Mouse (Mus musculus) CH12.LX (cell line): ENCODE results near the gene S100a13. TPM values are rescaled to one million over a fixed set of nuclear protein-coding genes. Genes with fewer than 3 reads are reported as not detected.

ENCODE experiments used
- DNase-seq: peaks from one replicate; pipeline ENCODE4 v3.0.0-alpha.2; 2013; ENCODE audit errors: extremely low read depth
- H3K27ac ChIP-seq: 2 replicates; pipeline ENCODE4 v1.5.1; 2012; ENCODE audit warnings: low read depth, mild to moderate bottlenecking, control low read depth, moderate library complexity; ENCODE audit not compliant: insufficient read depth
- H3K27me3 ChIP-seq: replicated peaks from 2 replicates; pipeline ENCODE3; 2012; ENCODE audit warnings: inconsistent platforms
- H3K36me3 ChIP-seq, 2 experiments: replicated peaks in 1 of 2; 2 replicates each; pipeline versions ENCODE3 to v1.6.1; 2012; ENCODE audit warnings: inconsistent platforms in 1 of 2, low read length in 1 of 2, mild to moderate bottlenecking in 1 of 2, mixed read lengths in 1 of 2, moderate library complexity in 1 of 2; ENCODE audit not compliant: control insufficient read depth in 1 of 2, insufficient read depth in 1 of 2
- H3K4me1 ChIP-seq, 2 experiments: 2 replicates each; pipeline ENCODE4 v1.6.1; 2012; ENCODE audit warnings: inconsistent platforms in 1 of 2, moderate library complexity in 1 of 2; ENCODE audit not compliant: insufficient read depth in 2 of 2, control insufficient read depth in 1 of 2
- H3K4me2 ChIP-seq: 2 replicates; pipeline ENCODE4 v1.6.1; 2012; ENCODE audit warnings: low read depth, mild to moderate bottlenecking, control low read depth; ENCODE audit not compliant: poor library complexity, insufficient read depth, severe bottlenecking
- H3K4me3 ChIP-seq, 3 experiments: fragments of 150-350 bp in 1 of 3; sonication (generic) in 1 of 3; replicated peaks in 1 of 3; 2 replicates each; pipeline versions ENCODE3 to v1.5.1; 2011 to 2012; ENCODE audit warnings: low read depth in 2 of 3, low read length in 2 of 3, mild to moderate bottlenecking in 2 of 3, moderate library complexity in 2 of 3, control low read depth in 1 of 3, improper control_type of control experiment in 1 of 3, inconsistent platforms in 1 of 3, mixed read lengths in 1 of 3; ENCODE audit not compliant: poor library complexity in 1 of 3
- H3K79me2 ChIP-seq: replicated peaks from 2 replicates; pipeline ENCODE4 v1.6.1; 2012; ENCODE audit warnings: mild to moderate bottlenecking, moderate library complexity; ENCODE audit not compliant: control insufficient read depth, poor library complexity, insufficient read depth, severe bottlenecking; ENCODE audit errors: extremely low read depth
- H3K9ac ChIP-seq: 2 replicates; pipeline ENCODE4 v1.6.1; 2012; ENCODE audit warnings: low read depth, mild to moderate bottlenecking, control low read depth, moderate library complexity; ENCODE audit not compliant: insufficient read depth
- H3K9me3 ChIP-seq: replicated peaks from 2 replicates; pipeline ENCODE3; 2012; ENCODE audit warnings: low read length, inconsistent platforms, mixed read lengths
- BHLHE40 ChIP-seq: IDR thresholded peaks from 2 replicates; pipeline ENCODE4 v1.6.1; 2011; ENCODE audit warnings: mild to moderate bottlenecking, low read depth, low read length, improper control_type of control experiment
- CHD1 ChIP-seq: IDR thresholded peaks from 2 replicates; pipeline ENCODE4 v1.6.1; 2012; ENCODE audit warnings: low read depth, low read length, improper control_type of control experiment, inconsistent platforms
- CHD2 ChIP-seq: IDR thresholded peaks from 2 replicates; pipeline ENCODE4 v1.6.1; 2011; ENCODE audit warnings: low read length, improper control_type of control experiment
- CTCF ChIP-seq, 2 experiments: IDR thresholded peaks in 1 of 2; conservative IDR thresholded peaks in 1 of 2; 2 replicates each; pipeline ENCODE4 v1.5.1; 2011 to 2012; ENCODE audit warnings: low read depth in 2 of 2, low read length in 2 of 2, improper control_type of control experiment in 1 of 2, inconsistent platforms in 1 of 2, mild to moderate bottlenecking in 1 of 2, moderate library complexity in 1 of 2
- E2F4 ChIP-seq: IDR thresholded peaks from 2 replicates; pipeline ENCODE4 v1.6.1; 2011; ENCODE audit warnings: low read depth, low read length, improper control_type of control experiment; ENCODE audit not compliant: insufficient replicate concordance
- ELF1 ChIP-seq: IDR thresholded peaks from 2 replicates; pipeline ENCODE4 v1.6.1; 2014; ENCODE audit warnings: low read depth, mild to moderate bottlenecking, inconsistent platforms, low read length, improper control_type of control experiment
- EP300 ChIP-seq: IDR thresholded peaks from 2 replicates; pipeline ENCODE4 v1.6.1; 2011; ENCODE audit warnings: low read length, improper control_type of control experiment
- ETS1 ChIP-seq: conservative IDR thresholded peaks from 2 replicates; pipeline ENCODE4 v1.6.1; 2012; ENCODE audit warnings: low read depth, mild to moderate bottlenecking, inconsistent platforms, low read length, improper control_type of control experiment, moderate library complexity
- GABPA ChIP-seq: IDR thresholded peaks from 2 replicates; pipeline ENCODE4 v1.6.1; 2012; ENCODE audit warnings: low read depth, low read length, improper control_type of control experiment, inconsistent platforms; ENCODE audit not compliant: insufficient replicate concordance
- HCFC1 ChIP-seq: IDR thresholded peaks from 2 replicates; pipeline ENCODE4 v1.6.1; 2012; ENCODE audit warnings: low read depth, mild to moderate bottlenecking, inconsistent platforms, low read length, improper control_type of control experiment
- IRF4 ChIP-seq: IDR thresholded peaks from 2 replicates; pipeline ENCODE4 v1.6.1; 2014; ENCODE audit warnings: low read depth, mild to moderate bottlenecking, inconsistent platforms, low read length, improper control_type of control experiment
- JUN ChIP-seq: IDR thresholded peaks from 2 replicates; pipeline ENCODE4 v1.6.1; 2011; ENCODE audit warnings: low read depth, mild to moderate bottlenecking, low read length, improper control_type of control experiment, moderate library complexity; ENCODE audit not compliant: insufficient read depth
- JUND ChIP-seq: conservative IDR thresholded peaks from 2 replicates; pipeline ENCODE4 v1.6.1; 2011; ENCODE audit warnings: low read depth, low read length, improper control_type of control experiment
- KAT2A ChIP-seq: IDR thresholded peaks from 2 replicates; pipeline ENCODE4 v1.6.1; 2012; ENCODE audit warnings: low read length, improper control_type of control experiment, inconsistent platforms; ENCODE audit not compliant: insufficient replicate concordance
- MAFK ChIP-seq: IDR thresholded peaks from 2 replicates; pipeline ENCODE4 v1.6.1; 2011; ENCODE audit warnings: low read length, improper control_type of control experiment; ENCODE audit not compliant: insufficient replicate concordance
- MAX ChIP-seq: IDR thresholded peaks from 2 replicates; pipeline ENCODE4 v1.6.1; 2011; ENCODE audit warnings: low read length, improper control_type of control experiment
- MAZ ChIP-seq: IDR thresholded peaks from 2 replicates; pipeline ENCODE4 v1.6.1; 2012; ENCODE audit warnings: low read depth, mild to moderate bottlenecking, inconsistent platforms, low read length, improper control_type of control experiment, moderate library complexity
- MEF2A ChIP-seq: IDR thresholded peaks from 2 replicates; pipeline ENCODE4 v1.6.1; 2014; ENCODE audit warnings: low read depth, mild to moderate bottlenecking, inconsistent platforms, low read length, improper control_type of control experiment, borderline replicate concordance
- MXI1 ChIP-seq: IDR thresholded peaks from 2 replicates; pipeline ENCODE4 v1.6.1; 2011; ENCODE audit warnings: mild to moderate bottlenecking, low read depth, low read length, improper control_type of control experiment
- MYC ChIP-seq: IDR thresholded peaks from 2 replicates; pipeline ENCODE4 v1.6.1; 2011; ENCODE audit warnings: low read depth, mild to moderate bottlenecking, improper control_type of control experiment, low read length
- NELFE ChIP-seq: IDR thresholded peaks from 2 replicates; pipeline ENCODE4 v1.6.1; 2011; ENCODE audit warnings: low read depth, low read length, improper control_type of control experiment
- NRF1 ChIP-seq: IDR thresholded peaks from 2 replicates; pipeline ENCODE4 v1.6.1; 2014; ENCODE audit warnings: low read depth, mild to moderate bottlenecking, inconsistent platforms, low read length, improper control_type of control experiment, moderate library complexity
- PAX5 ChIP-seq: IDR thresholded peaks from 2 replicates; pipeline ENCODE4 v1.6.1; 2012; ENCODE audit warnings: low read length, inconsistent platforms, mixed read lengths
- POLR2A ChIP-seq: IDR thresholded peaks from 2 replicates; pipeline ENCODE4 v1.6.1; 2011; ENCODE audit warnings: low read depth, mild to moderate bottlenecking, improper control_type of control experiment, low read length
- POLR2AphosphoS2 ChIP-seq: IDR thresholded peaks from 2 replicates; pipeline ENCODE4 v1.6.1; 2011; ENCODE audit warnings: low read depth, low read length, improper control_type of control experiment
- RAD21 ChIP-seq: IDR thresholded peaks from 2 replicates; pipeline ENCODE4 v1.6.1; 2011; ENCODE audit warnings: low read depth, mild to moderate bottlenecking, low read length, improper control_type of control experiment, moderate library complexity
- RCOR1 ChIP-seq: conservative IDR thresholded peaks from 2 replicates; pipeline ENCODE4 v1.6.1; 2012; ENCODE audit warnings: low read depth, mild to moderate bottlenecking, inconsistent platforms, low read length, improper control_type of control experiment
- SIN3A ChIP-seq: IDR thresholded peaks from 2 replicates; pipeline ENCODE4 v1.6.1; 2012; ENCODE audit warnings: low read length, improper control_type of control experiment, inconsistent platforms
- SMC3 ChIP-seq: IDR thresholded peaks from 2 replicates; pipeline ENCODE4 v1.6.1; 2011; ENCODE audit warnings: low read depth, low read length, improper control_type of control experiment
- TBP ChIP-seq: conservative IDR thresholded peaks from 2 replicates; pipeline ENCODE4 v1.6.1; 2011; ENCODE audit warnings: low read depth, low read length, improper control_type of control experiment
- TCF12 ChIP-seq: IDR thresholded peaks from 2 replicates; pipeline ENCODE4 v1.6.1; 2014; ENCODE audit warnings: low read depth, mild to moderate bottlenecking, inconsistent platforms, low read length, improper control_type of control experiment
- UBTF ChIP-seq: IDR thresholded peaks from 2 replicates; pipeline ENCODE4 v1.6.1; 2012; ENCODE audit warnings: low read depth, mild to moderate bottlenecking, inconsistent platforms, low read length, improper control_type of control experiment, moderate library complexity
- USF1 ChIP-seq: IDR thresholded peaks from 2 replicates; pipeline ENCODE4 v1.6.1; 2014; ENCODE audit warnings: low read depth, mild to moderate bottlenecking, inconsistent platforms, low read length, improper control_type of control experiment
- USF2 ChIP-seq: conservative IDR thresholded peaks from 2 replicates; pipeline ENCODE4 v1.6.1; 2011; ENCODE audit warnings: low read depth, low read length, improper control_type of control experiment
- ZC3H11A ChIP-seq: IDR thresholded peaks from 2 replicates; pipeline ENCODE4 v1.6.1; 2012; ENCODE audit warnings: low read depth, mild to moderate bottlenecking, inconsistent platforms, low read length, improper control_type of control experiment
- ZKSCAN1 ChIP-seq: IDR thresholded peaks from 2 replicates; pipeline ENCODE4 v1.6.1; 2012; ENCODE audit warnings: low read depth, inconsistent platforms, low read length, improper control_type of control experiment, borderline replicate concordance
- ZMIZ1 ChIP-seq: IDR thresholded peaks from 2 replicates; pipeline ENCODE4 v1.6.1; 2012; ENCODE audit warnings: low read depth, mild to moderate bottlenecking, inconsistent platforms, low read length, improper control_type of control experiment
- ZNF384 ChIP-seq: IDR thresholded peaks from 2 replicates; pipeline ENCODE4 v1.6.1; 2012; ENCODE audit warnings: low read depth, low read length, improper control_type of control experiment, inconsistent platforms
- dilution Hi-C: fragments of 300-500 bp; cut with MboI; formaldehyde crosslinking; loops from 2 replicates; pipeline ENCODE4 v1.14.3; 2020; ENCODE audit warnings: low sequenced_read_pairs; ENCODE audit not compliant: extremely low pct_unique_long_range_greater_than_20kb, extremely low pct_ligation_motif_present
- in situ Hi-C: fragments of 300-500 bp; cut with MboI; formaldehyde crosslinking; loops from 3 replicates; pipeline ENCODE4 v1.14.3; 2019; ENCODE audit warnings: low sequenced_read_pairs, low pct_ligation_motif_present, low pct_unique_long_range_greater_than_20kb, mixed read lengths
- polyA plus RNA-seq: library from polyadenylated mRNA; unstranded; fragments of >175 nt; gene quantifications from 2 replicates; pipeline ENCODE4 v1.2.1, GENCODE M21; 2012; ENCODE audit warnings: low read depth; ENCODE audit not compliant: insufficient read length
- total RNA-seq, 2 experiments: library from RNA; depleted of rRNA; stranded (reverse); fragments of 300-350 nt in 1 of 2; fragments of >200 nt in 1 of 2; gene quantifications; 2 replicates each; pipeline ENCODE4 v1.2.3; 2012 to 2014

Gene S100a13
- total and polyA plus RNA-seq, 3 experiments = 19.3 to 41.6 (median 35.5) TPM

DNA sequence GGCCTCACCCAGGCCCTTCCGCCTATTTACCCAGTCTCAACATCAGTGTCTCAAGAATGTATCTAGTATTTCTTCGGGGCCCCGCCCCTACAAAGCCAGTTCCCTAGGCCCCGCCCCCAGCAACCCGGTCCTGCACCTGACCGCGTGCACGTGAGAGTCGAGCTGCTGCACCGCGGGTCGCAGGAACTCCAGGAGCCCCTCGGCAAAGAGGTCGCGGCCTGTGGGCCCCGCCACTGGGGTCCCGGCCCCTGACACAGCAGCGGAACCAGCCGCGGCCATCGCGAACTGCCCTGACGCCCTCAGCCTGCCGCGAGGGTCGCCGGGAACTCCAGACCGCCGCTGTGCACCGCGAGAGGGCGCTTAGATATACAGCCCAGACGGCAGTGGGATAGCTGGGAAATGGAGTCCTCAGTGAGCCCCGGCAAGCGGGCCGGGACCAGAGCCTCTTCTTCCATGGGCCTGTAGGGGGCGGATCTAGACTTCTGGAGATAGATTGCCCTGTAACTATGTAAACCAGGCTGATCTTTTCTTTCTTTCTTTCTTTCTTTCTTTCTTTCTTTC, 23.5 kb upstream of the S100a13 start, which contains the start of gene Snapin:
Snapin (minus strand) TSS at position 338 of the 561 bp plus-strand sequence.
- H3K4me2 ChIP-seq = peak within 1 kb of the TSS; percentile 87
- dilution Hi-C loops = no loop called here
- peaks cover 34 to 59% of the 10 kb centered on the region in 2 experiments for H3K36me3 ChIP-seq

DNA sequence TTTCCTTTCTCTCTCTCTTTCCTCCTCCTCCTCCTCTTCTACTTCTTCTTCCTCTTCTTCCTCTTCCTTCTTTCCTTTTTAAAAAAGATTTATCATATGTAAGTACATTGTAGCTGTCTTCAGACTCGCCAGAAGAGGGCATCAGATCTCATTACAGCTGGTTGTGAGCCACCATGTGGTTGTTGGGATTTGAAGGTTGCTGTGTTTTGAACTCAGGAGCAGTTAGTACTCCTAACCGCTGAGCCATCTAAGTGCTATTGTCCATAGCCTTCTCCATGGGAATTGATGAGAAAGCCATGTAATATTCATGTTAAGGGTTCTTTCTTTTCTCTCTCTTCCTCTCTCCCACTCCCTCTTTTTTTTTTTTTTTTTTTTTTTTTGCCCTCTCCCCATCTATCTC, 22.9 kb upstream of the S100a13 start:
- in situ Hi-C loops = no loop called here
- Histone ChIP-seq H3K4me1 (peaks cover 0 to 11% of the 10 kb centered on the region in 2 experiments; a peak in 2 of 4 replicates), H3K9ac (0 out of 2 replicates have a peak overlapping the region, but pooled peaks have one; percentile 6)
- DNase-seq = peak; percentile 61
- TF ChIP-seq ZNF384 = peak; percentile 70
- TF ChIP-seq MXI1 = no peak
- TF ChIP-seq PAX5 = no peak
- TF ChIP-seq MYC = peak; percentile 64; the same call in 1 of the 2 replicates
- peak; percentile 11 to 75; a peak in 2 of 4 replicates for TF ChIP-seq CTCF (conservative IDR thresholded peaks at IDR 0.05 in 1 of 2, IDR thresholded peaks at IDR 0.05 in 1 of 2; ENCODE audit: low read depth in 2 of 2, low read length in 2 of 2)
- TF ChIP-seq MAX = peak; percentile 55; the same call in 1 of the 2 replicates
- TF ChIP-seq SMC3 = peak; percentile 34; the same call in 1 of the 2 replicates
- TF ChIP-seq, all 38 proteins: peak for 5
- dilution Hi-C loops = no loop called here
- H3K27me3 ChIP-seq = no peaks in the 10 kb centered on the region
- peaks cover 36 to 59% of the 10 kb centered on the region in 2 experiments for H3K36me3 ChIP-seq
- peaks cover 7% of the 10 kb centered on the region; the same call in 1 of the 2 replicates for H3K79me2 ChIP-seq
- H3K4me3 ChIP-seq = no peak overlapping the region
- no peak overlapping the region for H3K27ac ChIP-seq
- no peaks in the 10 kb centered on the region for H3K9me3 ChIP-seq
- no peak overlapping the region; the same call in 1 of the 2 replicates for H3K4me2 ChIP-seq

More for the DNA sequence above, 23.5 kb upstream of the S100a13 start, which contains the start of gene Snapin:
- H3K4me3 ChIP-seq = peak within 1 kb of the TSS; percentile 67 to 79 (median 71)
- no peaks in the 10 kb centered on the region for H3K27me3 ChIP-seq
- H3K9me3 ChIP-seq = no peaks in the 10 kb centered on the region
- peak within 1 kb of the TSS; percentile 44 for H3K27ac ChIP-seq
- H3K9ac ChIP-seq = peak within 1 kb of the TSS; percentile 95
- H3K4me1 ChIP-seq = peaks cover 0 to 11% of the 10 kb centered on the region in 2 experiments; a peak in 2 of 4 replicates
- DNase-seq = peak; percentile 96
- peak; percentile 55; the same call in 1 of the 2 replicates for TF ChIP-seq IRF4
- TF ChIP-seq MAFK = no peak
- TF ChIP-seq GABPA = peak; percentile 49; the same call in 1 of the 2 replicates
- TF ChIP-seq ETS1 = no peak
- TF ChIP-seq EP300 = peak; percentile 14; the same call in 1 of the 2 replicates
- TF ChIP-seq RCOR1 = no peak
- peak; percentile 45 for TF ChIP-seq MEF2A
- no peak for TF ChIP-seq PAX5
- peak; percentile 96 for TF ChIP-seq HCFC1
- TF ChIP-seq USF2 = no peak
- peak; percentile 76; the same call in 1 of the 2 replicates for TF ChIP-seq TCF12
- TF ChIP-seq CHD1 = no peak
- TF ChIP-seq ZKSCAN1 = no peak
- peak; percentile 41 for TF ChIP-seq RAD21
- peak; percentile 64 for TF ChIP-seq MAX
- TF ChIP-seq MYC = peak; percentile 69; the same call in 1 of the 2 replicates
- no peak for TF ChIP-seq USF1
- peak; percentile 53 for TF ChIP-seq SMC3
- peak; percentile 87 for TF ChIP-seq MXI1
- TF ChIP-seq BHLHE40 = peak; percentile 96
- peak; percentile 86 for TF ChIP-seq POLR2A
- TF ChIP-seq ELF1 = peak; percentile 73
- peak; percentile 71; the same call in 1 of the 2 replicates for TF ChIP-seq POLR2AphosphoS2
- TF ChIP-seq JUN = no peak
- peak; percentile 96 for TF ChIP-seq CHD2
- TF ChIP-seq E2F4 = no peak
- TF ChIP-seq TBP = no peak; the same call in 1 of the 2 replicates
- TF ChIP-seq JUND = no peak
- TF ChIP-seq NRF1 = peak; percentile 33; the same call in 1 of the 2 replicates
- TF ChIP-seq ZMIZ1 = peak; percentile 73
- TF ChIP-seq UBTF = 0 out of 2 replicates have a peak, but pooled peaks have one; percentile 47
- TF ChIP-seq ZNF384 = no peak
- TF ChIP-seq NELFE = peak; percentile 78
- peak; percentile 53; the same call in 1 of the 2 replicates for TF ChIP-seq MAZ
- TF ChIP-seq SIN3A = peak; percentile 84
- TF ChIP-seq KAT2A = peak; percentile 90; the same call in 1 of the 2 replicates
- no peak for TF ChIP-seq ZC3H11A
- TF ChIP-seq CTCF (conservative IDR thresholded peaks at IDR 0.05 in 1 of 2, IDR thresholded peaks at IDR 0.05 in 1 of 2; ENCODE audit: low read depth in 2 of 2, low read length in 2 of 2) = peak; percentile 24 to 89; a peak in 2 of 4 replicates
- H3K79me2 ChIP-seq = peaks cover 7% of the 10 kb centered on the region; the same call in 1 of the 2 replicates
- in situ Hi-C loops = no loop called here
